Mouse (Mus musculus) intestine, embryonic 15.5 days (tissue): ENCODE measurements around the gene Echs1. TPM values are rescaled to one million over a fixed set of nuclear protein-coding genes. Genes with fewer than 3 reads are reported as not detected.

Source experiments
- ATAC-seq: fragments of 200-750 bp; cut with Nextera tagmentation; 2 replicates; pipeline ENCODE4 v1.8.0; 2017; ENCODE audit warnings: moderate TSS enrichment, moderate library complexity
- H3K27ac ChIP-seq: fragments of 300-500 bp; sonication (generic); 2 replicates; pipeline ENCODE4 v1.5.1; 2015; ENCODE audit warnings: mild to moderate bottlenecking, inconsistent platforms
- H3K27me3 ChIP-seq: fragments of 300-500 bp; sonication (generic); replicated peaks from 2 replicates; pipeline ENCODE4 v1.6.1; 2015; ENCODE audit warnings: inconsistent platforms
- H3K36me3 ChIP-seq: fragments of 300-500 bp; sonication (generic); 2 replicates; pipeline ENCODE4 v1.6.1; 2015; ENCODE audit warnings: inconsistent platforms
- H3K4me1 ChIP-seq: fragments of 300-500 bp; sonication (generic); replicated peaks from 2 replicates; pipeline ENCODE4 v1.6.1; 2015; ENCODE audit warnings: inconsistent platforms
- H3K4me2 ChIP-seq: fragments of 300-500 bp; sonication (generic); replicated peaks from 2 replicates; pipeline ENCODE4 v1.6.1; 2015; ENCODE audit warnings: mild to moderate bottlenecking, inconsistent platforms
- H3K4me3 ChIP-seq: fragments of 300-500 bp; sonication (generic); replicated peaks from 2 replicates; pipeline ENCODE4 v1.5.1; 2015; ENCODE audit warnings: inconsistent platforms
- H3K9ac ChIP-seq: fragments of 300-500 bp; sonication (generic); 2 replicates; pipeline ENCODE4 v1.6.1; 2015; ENCODE audit warnings: inconsistent platforms
- H3K9me3 ChIP-seq: fragments of 300-500 bp; sonication (generic); 2 replicates; pipeline ENCODE4 v1.6.1; 2016; ENCODE audit warnings: inconsistent platforms
- WGBS: fragments of 180-500 bp; shearing (Covaris S2); methylation state at CpG from one replicate; pipeline ENCODE4 v1.1.7; 2015; 5-methylcytosine and 5-hydroxymethylcytosine counted together
- polyA plus RNA-seq: library from polyadenylated mRNA; unstranded; fragments of >200 nt; fragmentation: Nextera tagmentation; extraction: Ambion mirVana; gene quantifications from 2 replicates; pipeline ENCODE4 v1.2.1, GENCODE M21; 2015

The Echs1 gene
- polyA plus RNA-seq, 1 experiment from 2014 or later, result 188 TPM

DNA sequence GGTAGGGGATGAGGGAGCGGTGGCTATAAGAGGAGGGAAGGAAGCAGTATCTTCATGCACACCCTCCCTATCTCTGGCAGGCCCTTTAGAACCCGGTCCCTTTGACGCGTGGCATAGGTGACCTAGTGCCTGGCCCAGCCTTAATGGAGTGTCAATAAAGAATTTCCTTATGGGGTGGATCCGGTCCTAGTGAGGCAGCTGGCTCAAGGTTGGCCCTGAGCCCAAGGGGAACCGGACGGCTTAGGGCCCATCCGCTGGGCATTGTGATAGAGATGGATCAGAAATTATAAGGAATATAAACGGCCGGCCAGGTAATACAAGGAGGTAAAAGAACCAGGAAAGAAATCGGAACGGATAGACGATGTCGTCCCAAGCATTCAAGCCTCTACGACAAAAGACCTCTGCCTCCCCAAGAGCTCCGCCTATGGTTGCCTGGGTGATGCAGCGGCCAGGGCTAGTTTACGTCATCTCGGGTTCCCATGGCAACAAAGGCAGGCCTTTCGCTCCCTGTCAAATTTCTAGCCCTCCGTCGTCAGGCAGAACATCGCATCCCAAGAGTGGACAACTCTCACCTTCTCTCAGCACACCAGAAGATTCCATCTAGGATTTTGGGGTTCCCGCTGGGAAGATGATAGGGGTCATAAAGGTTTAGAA is 35.6 kb downstream of the Echs1 start:
- Histone ChIP-seq H3K4me3 (peak overlapping the region; percentile 20), H3K4me1 (0 out of 2 replicates have a peak, but pooled peaks cover 5% of the 10 kb centered on the region), H3K4me2 (peak overlapping the region; percentile 55), H3K27me3 (peaks cover 38% of the 10 kb centered on the region), H3K9me3 (no peaks in the 10 kb centered on the region), H3K9ac (no peak overlapping the region), H3K36me3 (no peaks in the 10 kb centered on the region), H3K27ac (no peak overlapping the region)
- ATAC-seq, result peak; percentile 75
- WGBS, result 4% methylated on average over 24 of the region's 24 CpGs

DNA sequence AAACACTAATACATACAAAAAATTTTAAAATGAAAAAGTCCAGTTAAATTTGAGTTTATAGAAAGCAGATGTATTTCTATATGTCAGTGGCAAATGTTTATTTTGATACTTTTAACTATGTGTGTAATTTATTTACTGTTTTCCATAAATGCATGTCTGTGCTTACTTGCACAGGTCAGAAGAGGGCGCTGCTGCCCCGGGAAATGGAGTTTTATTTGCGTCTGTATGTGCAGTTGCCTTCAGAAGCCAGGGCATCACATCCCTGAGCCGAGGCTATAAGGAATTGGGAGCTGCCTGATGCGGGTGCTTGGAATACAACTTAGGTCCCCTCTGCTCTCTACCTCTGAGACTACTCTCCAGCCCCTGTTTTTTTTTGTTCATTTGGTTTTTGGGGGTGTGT is 37.6 kb downstream of the Echs1 start:
- WGBS, result 8% methylated on average over 5 of the region's 5 CpGs
- peaks cover 38% of the 10 kb centered on the region for H3K27me3 ChIP-seq
- no peak overlapping the region for H3K4me3 ChIP-seq
- 0 out of 2 replicates have a peak, but pooled peaks cover 5% of the 10 kb centered on the region for H3K4me1 ChIP-seq
- no peak overlapping the region for H3K9ac ChIP-seq
- H3K27ac ChIP-seq, result no peak overlapping the region
- H3K4me2 ChIP-seq, result no peak overlapping the region
- ATAC-seq, result no peak
- no peaks in the 10 kb centered on the region for H3K9me3 ChIP-seq
- H3K36me3 ChIP-seq, result no peaks in the 10 kb centered on the region

DNA sequence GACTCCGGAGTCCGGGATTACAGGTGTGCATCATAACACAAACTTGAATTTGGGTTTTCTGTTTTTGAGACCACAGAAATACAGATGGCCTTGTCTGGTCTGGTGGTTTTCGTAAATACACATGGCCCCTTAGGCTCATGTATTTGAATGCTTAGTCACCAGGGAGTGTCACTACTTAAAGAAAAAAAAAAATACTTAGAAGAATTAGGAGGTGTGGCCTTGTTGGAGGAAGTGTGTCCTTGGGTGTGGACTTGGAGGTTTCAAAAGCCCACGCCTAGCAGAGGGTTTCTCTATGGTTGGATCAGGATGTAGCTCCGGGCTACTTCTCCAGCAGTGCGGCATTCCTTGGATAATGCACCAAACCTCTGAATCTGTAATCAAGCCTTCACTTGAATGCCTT is 38.6 kb downstream of the Echs1 start:
- Histone ChIP-seq H3K36me3 (no peaks in the 10 kb centered on the region), H3K9ac (no peak overlapping the region), H3K4me3 (no peak overlapping the region), H3K4me1 (0 out of 2 replicates have a peak, but pooled peaks cover 5% of the 10 kb centered on the region), H3K9me3 (no peaks in the 10 kb centered on the region), H3K27ac (no peak overlapping the region), H3K4me2 (no peak overlapping the region), H3K27me3 (peaks cover 38% of the 10 kb centered on the region)
- ATAC-seq, result no peak
- whole genome bisulfite sequencing, result 71% methylated on average over 6 of the region's 6 CpGs

DNA sequence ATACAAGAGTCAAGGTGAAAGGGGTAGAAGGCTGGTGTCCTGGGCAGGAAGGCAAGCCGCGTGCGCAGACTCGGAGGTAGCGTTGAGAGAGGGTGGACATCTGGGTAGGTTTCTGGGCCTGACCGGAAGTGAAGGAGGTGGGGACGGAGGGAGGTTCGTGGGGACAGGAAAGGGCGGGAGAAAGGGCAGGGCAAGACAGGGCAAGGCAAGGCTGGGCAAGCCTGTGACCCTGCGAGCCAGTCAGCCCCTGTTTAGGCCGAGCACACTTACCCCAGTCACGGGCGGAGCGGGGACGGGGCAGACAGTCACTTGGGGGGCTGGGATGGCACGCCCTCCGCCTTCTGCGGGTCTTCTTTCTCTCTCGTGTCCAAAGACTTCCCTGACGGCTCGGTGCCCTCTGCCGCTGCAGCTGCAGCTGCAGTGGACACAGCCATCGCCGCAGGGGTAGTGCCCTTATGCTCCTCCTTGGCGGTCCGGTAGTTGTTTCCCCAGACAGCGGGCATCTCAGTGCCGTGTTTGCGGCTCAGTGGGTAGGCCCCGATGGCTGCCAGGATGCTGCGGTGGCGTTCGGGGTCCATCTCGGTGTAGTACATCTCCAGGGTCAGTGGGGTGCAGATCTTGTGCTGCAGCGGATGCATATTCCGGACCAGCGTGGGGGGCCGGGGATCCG is 46.1 kb downstream of the Echs1 start:
- Histone ChIP-seq H3K36me3 (no peaks in the 10 kb centered on the region), H3K9me3 (no peaks in the 10 kb centered on the region), H3K9ac (peak overlapping the region; percentile 3; the same call in 1 of the 2 replicates), H3K4me3 (peak overlapping the region; percentile 22), H3K4me1 (peaks cover 6% of the 10 kb centered on the region; the same call in 1 of the 2 replicates), H3K27ac (no peak overlapping the region), H3K27me3 (peaks cover 4% of the 10 kb centered on the region), H3K4me2 (peak overlapping the region; percentile 62)
- WGBS, result 36% methylated on average over 39 of the region's 39 CpGs
- 0 out of 2 replicates have a peak, but pooled peaks have one; percentile 12 for ATAC-seq

DNA sequence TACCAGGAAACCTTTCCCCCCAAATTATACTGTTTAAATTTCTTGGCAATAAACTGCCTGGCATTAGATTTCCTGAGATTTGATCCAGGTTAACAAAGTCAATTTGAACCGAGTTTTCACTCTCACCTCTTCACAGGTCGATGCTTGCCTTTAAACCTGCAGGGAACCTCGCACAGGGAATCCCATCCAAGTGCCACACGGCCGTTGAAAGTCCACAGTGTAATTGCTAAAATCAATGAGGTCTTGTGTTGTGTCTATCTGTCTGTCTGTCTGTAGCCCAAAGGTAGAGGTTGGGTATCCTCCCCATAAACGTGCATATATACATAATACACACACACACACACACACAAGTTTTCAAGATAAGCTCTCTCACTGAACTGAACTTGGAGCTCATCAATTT is 48.9 kb downstream of the Echs1 start:
- H3K4me2 ChIP-seq, result no peak overlapping the region
- H3K36me3 ChIP-seq, result no peaks in the 10 kb centered on the region
- H3K27ac ChIP-seq, result no peak overlapping the region
- 53% methylated on average over 6 of the region's 6 CpGs for WGBS
- no peaks in the 10 kb centered on the region for H3K9me3 ChIP-seq
- H3K9ac ChIP-seq, result no peak overlapping the region
- no peak overlapping the region for H3K4me3 ChIP-seq
- H3K27me3 ChIP-seq, result peaks cover 25% of the 10 kb centered on the region
- no peak for ATAC-seq
- H3K4me1 ChIP-seq, result peaks cover 6% of the 10 kb centered on the region; the same call in 1 of the 2 replicates

DNA sequence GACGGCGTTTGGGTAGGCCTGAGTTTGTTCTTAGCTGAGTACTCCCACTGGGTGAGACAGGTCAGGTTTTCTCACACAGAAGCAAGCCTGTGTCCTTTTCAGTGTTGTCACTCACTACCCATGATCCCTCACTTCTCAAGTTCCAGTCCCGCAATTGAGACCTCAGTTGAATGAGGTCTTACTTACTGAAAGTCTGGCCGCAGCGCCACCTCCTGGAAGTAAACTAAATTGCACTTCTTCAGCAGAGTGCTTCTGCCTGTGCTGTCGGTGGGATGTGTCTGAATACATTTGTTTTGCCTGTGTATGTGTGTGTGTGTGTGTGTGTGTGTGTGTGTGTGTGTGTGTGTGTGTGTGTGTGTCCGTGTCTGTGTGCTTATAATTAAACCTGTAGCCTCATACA is 53.2 kb downstream of the Echs1 start:
- H3K27me3 ChIP-seq, result peaks cover 68% of the 10 kb centered on the region
- ATAC-seq, result no peak

GRCm38 (mm10) chr7:140062307-140062706 is 54.0 kb downstream of the Echs1 start:
- H3K9me3 ChIP-seq, result no peaks in the 10 kb centered on the region
- 17% methylated on average over 11 of the region's 11 CpGs for WGBS
- peak overlapping the region; percentile 86; the same call in 1 of the 2 replicates for H3K4me2 ChIP-seq
- H3K4me3 ChIP-seq, result no peak overlapping the region
- no peaks in the 10 kb centered on the region for H3K36me3 ChIP-seq
- peaks cover 76% of the 10 kb centered on the region for H3K27me3 ChIP-seq
- no peak overlapping the region for H3K27ac ChIP-seq
- H3K9ac ChIP-seq, result no peak overlapping the region
- ATAC-seq, result peak; percentile 55
- peaks cover 23% of the 10 kb centered on the region for H3K4me1 ChIP-seq

More for the DNA sequence above, 53.2 kb downstream of the Echs1 start:
- no peak overlapping the region for H3K27ac ChIP-seq
- 17% methylated on average over 7 of the region's 7 CpGs for WGBS
- no peaks in the 10 kb centered on the region for H3K9me3 ChIP-seq
- no peak overlapping the region for H3K9ac ChIP-seq
- peaks cover 18% of the 10 kb centered on the region for H3K4me1 ChIP-seq
- no peaks in the 10 kb centered on the region for H3K36me3 ChIP-seq
- H3K4me2 ChIP-seq, result no peak overlapping the region
- H3K4me3 ChIP-seq, result no peak overlapping the region

DNA sequence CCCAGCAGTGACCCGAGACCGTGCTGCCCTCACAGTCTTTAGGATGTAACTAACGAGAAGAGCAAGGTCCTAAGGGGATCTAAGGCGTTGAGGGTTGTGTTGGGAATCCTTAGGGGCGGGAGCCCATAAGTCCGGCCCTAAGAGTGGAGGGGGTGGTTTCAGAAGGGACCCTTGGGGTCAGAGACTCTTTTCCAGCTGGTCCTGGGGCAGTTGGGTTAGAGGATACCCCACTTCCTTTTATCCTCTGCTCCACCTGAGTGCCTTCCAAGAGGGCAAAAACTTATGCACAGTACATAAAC is 54.5 kb downstream of the Echs1 start:
- H3K27ac ChIP-seq, result no peak overlapping the region

DNA sequence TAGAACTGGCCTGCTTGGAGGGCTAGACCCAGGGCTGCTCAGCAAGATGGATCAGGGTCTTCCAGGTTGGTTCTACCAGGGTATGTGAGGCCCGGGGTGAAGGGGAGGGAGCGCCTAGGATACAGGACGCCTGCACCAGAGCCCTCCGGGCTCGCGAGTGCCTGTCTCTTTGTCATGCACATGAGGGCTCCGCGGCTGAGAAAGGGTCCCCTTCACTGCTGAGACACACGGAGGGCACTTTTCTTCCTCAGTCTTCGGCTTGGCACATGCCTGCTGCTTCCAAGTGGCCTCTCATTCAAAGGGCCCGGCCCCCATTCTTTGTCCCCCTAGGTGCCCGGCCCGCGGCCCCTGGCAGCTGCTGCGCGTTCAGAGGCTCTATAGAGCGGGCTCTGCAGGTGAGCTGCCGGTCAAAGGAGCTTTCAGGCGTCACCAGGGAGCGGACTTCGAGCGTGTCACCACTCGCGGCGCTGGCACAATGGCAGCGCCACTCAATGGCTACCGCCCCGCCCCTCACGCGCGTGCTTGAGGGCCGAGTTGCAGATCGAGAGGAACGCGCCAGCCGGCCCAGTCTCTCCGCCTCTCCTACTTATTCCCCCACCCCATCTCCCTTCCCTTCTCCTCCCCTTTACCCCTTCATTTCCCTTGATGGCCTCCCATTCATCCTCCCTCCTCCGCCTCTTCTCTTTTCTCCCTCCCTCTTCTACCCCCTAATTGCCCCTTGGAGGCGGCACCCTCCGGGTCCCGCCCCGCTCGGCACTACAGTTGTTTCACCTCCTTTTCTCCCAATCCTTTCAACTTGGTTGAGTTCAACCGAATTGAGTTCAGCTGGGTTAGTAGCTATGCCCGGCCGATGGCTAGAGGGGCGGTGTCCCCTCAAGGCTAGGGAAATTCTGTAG is 55.1 kb downstream of the Echs1 start:
- H3K9me3 ChIP-seq, result no peaks in the 10 kb centered on the region
- peak overlapping the region; percentile 14; the same call in 1 of the 2 replicates for H3K9ac ChIP-seq
- H3K4me1 ChIP-seq, result peaks cover 23% of the 10 kb centered on the region
- H3K4me2 ChIP-seq, result peak overlapping the region; percentile 86
- peaks cover 87% of the 10 kb centered on the region for H3K27me3 ChIP-seq
- H3K27ac ChIP-seq, result no peak overlapping the region
- WGBS, result under 1% methylated on average over 47 of the region's 47 CpGs
- no peaks in the 10 kb centered on the region for H3K36me3 ChIP-seq
- H3K4me3 ChIP-seq, result peak overlapping the region; percentile 36
- peak; percentile 40 for ATAC-seq

More for the DNA sequence above, 54.5 kb downstream of the Echs1 start:
- Histone ChIP-seq H3K9me3 (no peaks in the 10 kb centered on the region), H3K4me2 (peak overlapping the region; percentile 86), H3K4me3 (peak overlapping the region; percentile 36), H3K27me3 (peaks cover 81% of the 10 kb centered on the region), H3K9ac (no peak overlapping the region), H3K36me3 (no peaks in the 10 kb centered on the region), H3K4me1 (peaks cover 23% of the 10 kb centered on the region)
- ATAC-seq, result no peak
- WGBS, result 3% methylated on average over 6 of the region's 6 CpGs

DNA sequence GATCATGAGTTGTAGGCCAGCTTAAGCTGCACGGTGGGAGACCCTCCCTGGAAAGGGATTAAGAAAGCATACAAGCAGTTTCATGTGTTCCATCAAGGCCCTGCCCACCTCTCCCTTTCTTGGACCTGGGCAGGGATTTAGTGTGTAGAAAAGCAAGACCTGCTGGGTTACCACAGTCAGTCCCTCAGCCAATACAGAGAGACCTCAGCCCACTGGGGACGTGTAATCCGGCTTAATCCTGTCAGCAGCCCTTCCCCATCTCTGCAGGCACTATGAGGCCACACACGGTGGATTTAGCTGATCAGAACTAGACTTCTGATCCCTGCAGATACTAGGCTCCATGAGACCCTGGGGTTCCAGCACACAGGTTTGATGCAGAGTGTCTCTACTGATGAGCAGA is 56.7 kb downstream of the Echs1 start:
- peaks cover 23% of the 10 kb centered on the region for H3K4me1 ChIP-seq
- no peak overlapping the region for H3K4me3 ChIP-seq
- H3K4me2 ChIP-seq, result no peak overlapping the region
- H3K9ac ChIP-seq, result no peak overlapping the region
- H3K36me3 ChIP-seq, result no peaks in the 10 kb centered on the region
- H3K9me3 ChIP-seq, result no peaks in the 10 kb centered on the region
- peaks cover 84% of the 10 kb centered on the region for H3K27me3 ChIP-seq
- WGBS, result 47% methylated on average over 4 of the region's 4 CpGs
- no peak for ATAC-seq
- no peak overlapping the region for H3K27ac ChIP-seq

DNA sequence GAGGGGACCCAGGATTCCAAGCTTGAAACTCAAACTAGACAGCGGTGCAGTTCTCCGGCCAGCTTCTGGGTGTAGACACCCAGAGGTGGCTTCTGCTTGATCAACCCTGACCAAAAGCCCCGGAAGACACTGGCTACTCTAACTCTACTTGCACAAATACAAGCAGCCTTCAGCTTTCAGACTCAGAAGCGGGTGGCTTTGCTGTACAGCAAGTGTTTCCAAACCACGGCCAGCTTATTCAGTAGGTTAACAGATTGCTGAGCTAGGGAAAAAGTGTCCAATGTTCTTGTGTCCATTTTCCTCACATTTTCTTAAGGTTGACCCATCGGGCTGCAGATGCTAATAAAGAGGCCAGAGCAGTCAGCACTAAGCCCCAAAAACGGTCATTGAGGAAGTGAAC is 57.7 kb downstream of the Echs1 start:
- 33% methylated on average over 7 of the region's 7 CpGs for WGBS
- ATAC-seq, result no peak
- H3K9ac ChIP-seq, result peak overlapping the region; percentile 45; the same call in 1 of the 2 replicates
- H3K27ac ChIP-seq, result no peak overlapping the region
- peaks cover 75% of the 10 kb centered on the region for H3K27me3 ChIP-seq
- H3K4me1 ChIP-seq, result peaks cover 23% of the 10 kb centered on the region
- H3K9me3 ChIP-seq, result no peaks in the 10 kb centered on the region
- peak overlapping the region; percentile 91 for H3K4me2 ChIP-seq
- no peaks in the 10 kb centered on the region for H3K36me3 ChIP-seq
- peak overlapping the region; percentile 43 for H3K4me3 ChIP-seq
